Mouse (Mus musculus) olfactory bulb, adult 2 months (tissue): ENCODE data around the gene Klhl1. TPM values are rescaled to one million over a fixed set of nuclear protein-coding genes. Genes with fewer than 3 reads are reported as not detected.

Experiments
- H3K27ac ChIP-seq: fragments of 200-500 bp; 2 replicates; pipeline ENCODE4 v1.5.1; 2012; ENCODE audit warnings: low read depth, low read length; ENCODE audit not compliant: insufficient read depth
- H3K4me1 ChIP-seq: fragments of 200-500 bp; 2 replicates; pipeline ENCODE4 v1.6.1; 2012; ENCODE audit warnings: low read length; ENCODE audit not compliant: control insufficient read depth, insufficient read depth
- H3K4me3 ChIP-seq: fragments of 200-500 bp; 2 replicates; pipeline ENCODE4 v1.5.1; 2012; ENCODE audit warnings: mild to moderate bottlenecking, low read depth, low read length, moderate library complexity; ENCODE audit not compliant: insufficient read depth
- CTCF ChIP-seq: fragments of 200-500 bp; IDR thresholded peaks from 2 replicates; pipeline ENCODE4 v1.5.1; 2012; ENCODE audit warnings: low read depth, mild to moderate bottlenecking, low read length, moderate library complexity; ENCODE audit not compliant: insufficient read depth
- POLR2A ChIP-seq: fragments of 200-500 bp; IDR thresholded peaks from 2 replicates; pipeline ENCODE4 v1.6.1; 2012; ENCODE audit warnings: mild to moderate bottlenecking, low read depth, low read length, moderate library complexity; ENCODE audit not compliant: insufficient read depth
- WGBS: fragments of 180-500 bp; shearing (Covaris S2); methylation state at CpG from one replicate; pipeline ENCODE4 v1.1.7; 2018; 5-methylcytosine and 5-hydroxymethylcytosine counted together
- polyA plus RNA-seq: library from polyadenylated mRNA; stranded (reverse); fragments of >200 nt; gene quantifications from 2 replicates; pipeline ENCODE4 v1.2.4, GENCODE M21; 2012; ENCODE audit warnings: low replicate concordance; ENCODE audit not compliant: missing spikeins, insufficient read depth, insufficient read length

Klhl1 gene
- polyA plus RNA-seq, 1 experiment, result not detected

GRCm38 (mm10) chr14:96107396-96107795 is 411.5 kb downstream of the Klhl1 start:
- 83% methylated on average over 7 of the region's 7 CpGs for WGBS
- Histone ChIP-seq H3K4me1 (no peaks in the 10 kb centered on the region), H3K4me3 (no peak overlapping the region), H3K27ac (no peak overlapping the region)
- TF ChIP-seq CTCF (no peak), POLR2A (no peak)

GRCm38 (mm10) chr14:96081681-96082207 is 437.2 kb downstream of the Klhl1 start:
- Histone ChIP-seq H3K4me3 (no peak overlapping the region), H3K4me1 (no peaks in the 10 kb centered on the region), H3K27ac (no peak overlapping the region)
- 65% methylated on average over 6 of the region's 6 CpGs for WGBS
- TF ChIP-seq CTCF, result no peak
- TF ChIP-seq POLR2A, result no peak

GRCm38 (mm10) chr14:96065884-96066283 is 453.0 kb downstream of the Klhl1 start:
- H3K4me1 ChIP-seq, result no peaks in the 10 kb centered on the region
- no peak overlapping the region for H3K4me3 ChIP-seq
- no peak for TF ChIP-seq CTCF
- no peak for TF ChIP-seq POLR2A
- WGBS, result 83% methylated on average over 3 of the region's 3 CpGs
- no peak overlapping the region for H3K27ac ChIP-seq
